Mouse (Mus musculus) kidney, embryonic 14.5 days (tissue): ENCODE data around the gene Fbxw10. TPM values are rescaled to one million over a fixed set of nuclear protein-coding genes. Genes with fewer than 3 reads are reported as not detected.

Source experiments
- ATAC-seq: fragments of 200-750 bp; cut with Nextera tagmentation; 2 replicates; pipeline ENCODE4 v1.8.0; 2017; ENCODE audit warnings: moderate number of reproducible peaks, mild to moderate bottlenecking, moderate TSS enrichment, moderate library complexity; ENCODE audit not compliant: low FRiP score, low TSS enrichment
- H3K27ac ChIP-seq: fragments of 300-500 bp; sonication (generic); 2 replicates; pipeline ENCODE4 v1.5.1; 2014; ENCODE audit warnings: low read depth, mild to moderate bottlenecking, low read length, moderate library complexity, mixed read lengths
- H3K27me3 ChIP-seq: fragments of 300-500 bp; sonication (generic); 2 replicates; pipeline ENCODE4 v1.6.1; 2014; ENCODE audit warnings: mild to moderate bottlenecking, low read length; ENCODE audit not compliant: control insufficient read depth, insufficient read depth
- H3K36me3 ChIP-seq: fragments of 300-500 bp; sonication (generic); 2 replicates; pipeline ENCODE4 v1.6.1; 2014; ENCODE audit warnings: low read length, mixed read lengths; ENCODE audit not compliant: control insufficient read depth, insufficient read depth
- H3K4me1 ChIP-seq: fragments of 300-500 bp; sonication (generic); 2 replicates; pipeline ENCODE4 v1.6.1; 2014; ENCODE audit warnings: low read length, mixed read lengths; ENCODE audit not compliant: control insufficient read depth, insufficient read depth
- H3K4me2 ChIP-seq: fragments of 300-500 bp; sonication (generic); replicated peaks from 2 replicates; pipeline ENCODE4 v1.6.1; 2014; ENCODE audit warnings: low read depth, mild to moderate bottlenecking, low read length
- H3K4me3 ChIP-seq: fragments of 300-500 bp; sonication (generic); 2 replicates; pipeline ENCODE4 v1.5.1; 2014; ENCODE audit warnings: mild to moderate bottlenecking, low read length
- H3K9ac ChIP-seq: fragments of 300-500 bp; sonication (generic); 2 replicates; pipeline ENCODE4 v1.6.1; 2014; ENCODE audit warnings: low read depth, mild to moderate bottlenecking, low read length, moderate library complexity
- H3K9me3 ChIP-seq: fragments of 300-500 bp; sonication (generic); 2 replicates; pipeline ENCODE4 v1.6.1; 2016; ENCODE audit warnings: low read length; ENCODE audit not compliant: control insufficient read depth
- WGBS: fragments of 180-500 bp; shearing (Covaris S2); extraction: QIAGEN DNeasy Blood & Tissue Kit; methylation state at CpG from one replicate; pipeline ENCODE4 v1.1.7; 2014; 5-methylcytosine and 5-hydroxymethylcytosine counted together
- polyA plus RNA-seq: library from polyadenylated mRNA; unstranded; fragments of >200 nt; fragmentation: Nextera tagmentation; extraction: Ambion mirVana; gene quantifications from 2 replicates; pipeline ENCODE4 v1.2.1, GENCODE M21; 2014

Gene Fbxw10
- polyA plus RNA-seq, 1 experiment from 2014 or later: 0.73 TPM

DNA sequence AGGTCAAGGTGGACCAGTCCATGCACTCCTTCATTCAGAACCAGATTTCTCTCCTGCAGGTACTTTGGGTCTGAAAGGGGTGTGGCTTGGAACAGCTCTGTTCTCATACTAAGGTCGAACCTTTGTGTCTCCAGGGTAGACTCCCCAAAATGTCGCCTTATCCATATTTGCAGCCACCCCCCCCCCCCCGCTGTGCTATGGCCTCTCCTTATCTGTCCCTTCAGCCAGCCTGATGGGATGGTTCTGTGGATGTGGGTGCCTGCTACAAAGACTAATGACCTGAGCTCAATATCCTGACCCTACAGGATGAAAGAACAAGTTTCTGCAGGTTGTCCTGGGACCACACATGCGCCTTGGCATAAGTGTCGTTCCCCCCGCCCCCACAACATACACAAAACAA, 6.5 kb downstream of the Fbxw10 start:
- ATAC-seq: no peak
- no peaks in the 10 kb centered on the region for H3K9me3 ChIP-seq
- H3K4me3 ChIP-seq: no peak overlapping the region
- WGBS: 85% methylated on average over 6 of the region's 6 CpGs
- H3K27ac ChIP-seq: no peak overlapping the region
- no peak overlapping the region for H3K9ac ChIP-seq
- H3K4me2 ChIP-seq: no peak overlapping the region
- no peaks in the 10 kb centered on the region for H3K4me1 ChIP-seq
- H3K36me3 ChIP-seq: no peaks in the 10 kb centered on the region
- H3K27me3 ChIP-seq: no peaks in the 10 kb centered on the region

GRCm38 (mm10) chr11:62865562-62865961, 18.7 kb downstream of the Fbxw10 start:
- Histone ChIP-seq H3K27ac (no peak overlapping the region), H3K4me1 (no peaks in the 10 kb centered on the region), H3K27me3 (no peaks in the 10 kb centered on the region), H3K9ac (no peak overlapping the region), H3K36me3 (no peaks in the 10 kb centered on the region), H3K4me2 (no peak overlapping the region), H3K9me3 (no peaks in the 10 kb centered on the region), H3K4me3 (no peak overlapping the region)
- WGBS: 71% methylated on average over 4 of the region's 4 CpGs
- ATAC-seq: no peak

DNA sequence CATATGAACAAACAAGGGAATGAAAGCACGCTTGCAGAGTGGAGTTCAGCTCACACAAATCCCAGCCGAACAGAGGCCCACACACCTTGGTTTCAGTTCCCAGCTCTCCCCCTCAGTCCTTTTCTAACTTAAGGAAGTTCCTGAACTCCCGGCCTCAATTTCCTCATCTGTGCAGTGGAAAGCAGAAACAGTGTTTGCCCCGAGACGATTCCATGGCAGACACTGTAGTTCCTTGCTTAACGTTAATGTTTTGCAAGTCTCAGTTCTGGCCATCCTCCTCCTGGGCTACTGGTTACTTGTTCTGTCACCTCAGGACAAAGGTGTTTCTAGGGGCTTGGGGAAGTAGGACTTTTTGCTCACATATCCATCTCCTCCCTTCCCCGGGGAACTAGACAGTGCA, 19.8 kb downstream of the Fbxw10 start:
- Histone ChIP-seq H3K4me3 (no peak overlapping the region), H3K9me3 (no peaks in the 10 kb centered on the region), H3K36me3 (no peaks in the 10 kb centered on the region), H3K27me3 (no peaks in the 10 kb centered on the region), H3K9ac (no peak overlapping the region), H3K4me1 (no peaks in the 10 kb centered on the region), H3K4me2 (no peak overlapping the region), H3K27ac (no peak overlapping the region)
- ATAC-seq: no peak
- WGBS: 86% methylated on average over 7 of the region's 7 CpGs

GRCm38 (mm10) chr11:62869201-62869600, 22.3 kb downstream of the Fbxw10 start:
- H3K9me3 ChIP-seq: no peaks in the 10 kb centered on the region
- no peak overlapping the region for H3K4me2 ChIP-seq
- no peaks in the 10 kb centered on the region for H3K27me3 ChIP-seq
- H3K9ac ChIP-seq: no peak overlapping the region
- H3K4me3 ChIP-seq: no peak overlapping the region
- WGBS: 78% methylated on average over 5 of the region's 5 CpGs
- no peak for ATAC-seq
- H3K4me1 ChIP-seq: no peaks in the 10 kb centered on the region
- no peak overlapping the region for H3K27ac ChIP-seq
- no peaks in the 10 kb centered on the region for H3K36me3 ChIP-seq

DNA sequence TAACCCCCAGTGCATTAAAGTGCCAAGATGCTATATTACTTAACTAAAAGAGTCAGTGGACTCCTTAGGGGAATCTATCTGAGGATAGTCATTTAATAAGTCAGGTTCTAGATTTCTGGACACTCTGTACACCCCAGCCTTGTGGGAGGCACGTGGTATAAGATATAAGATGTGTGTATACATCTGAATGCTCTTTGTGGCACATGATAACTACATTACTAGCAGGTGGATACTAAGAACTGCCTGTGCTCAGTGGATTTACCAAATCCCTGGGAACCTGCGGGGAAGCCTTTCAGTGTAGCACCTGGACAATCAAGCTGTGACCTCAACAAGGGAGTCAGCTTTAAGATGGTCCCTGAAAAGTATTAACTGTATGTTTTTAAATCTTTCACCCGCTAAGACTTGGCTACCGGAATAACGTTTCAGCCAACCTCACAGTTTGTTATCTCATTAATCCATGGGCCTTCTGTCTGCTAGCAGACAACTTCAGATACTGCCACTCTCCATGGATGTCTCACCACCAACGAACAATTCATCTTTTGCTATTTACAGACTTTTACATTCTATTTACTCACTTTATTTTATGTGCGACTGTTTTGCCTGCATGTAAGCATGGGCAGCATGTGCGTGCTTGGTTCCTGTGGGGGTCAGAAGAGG, 23.0 kb downstream of the Fbxw10 start:
- H3K9ac ChIP-seq: no peak overlapping the region
- ATAC-seq: no peak
- H3K27ac ChIP-seq: no peak overlapping the region
- H3K4me3 ChIP-seq: no peak overlapping the region
- no peaks in the 10 kb centered on the region for H3K36me3 ChIP-seq
- no peaks in the 10 kb centered on the region for H3K4me1 ChIP-seq
- no peaks in the 10 kb centered on the region for H3K9me3 ChIP-seq
- 86% methylated on average over 8 of the region's 8 CpGs for WGBS
- no peaks in the 10 kb centered on the region for H3K27me3 ChIP-seq
- no peak overlapping the region for H3K4me2 ChIP-seq

DNA sequence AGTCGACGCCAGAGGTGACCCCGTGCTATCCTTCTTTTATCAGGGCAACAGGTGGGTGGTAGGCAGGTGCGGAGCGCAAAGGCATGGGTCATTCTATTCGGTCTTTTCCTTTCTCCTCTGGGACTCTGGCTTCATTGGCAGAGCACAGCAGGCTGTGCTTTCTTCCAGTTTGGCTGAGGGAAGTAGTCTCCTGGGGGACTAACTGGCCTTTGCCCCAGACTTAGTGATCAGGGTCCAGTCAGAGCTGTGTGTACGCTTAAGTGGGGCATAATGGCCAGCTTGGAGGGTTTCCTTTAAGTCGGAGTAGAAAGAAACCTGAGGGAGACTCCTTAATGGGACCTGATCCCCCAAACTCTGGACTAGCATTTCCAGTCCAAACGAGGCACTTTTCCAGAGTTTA, 26.6 kb downstream of the Fbxw10 start:
- no peak overlapping the region for H3K27ac ChIP-seq
- H3K4me3 ChIP-seq: no peak overlapping the region
- H3K4me2 ChIP-seq: no peak overlapping the region
- no peaks in the 10 kb centered on the region for H3K9me3 ChIP-seq
- no peaks in the 10 kb centered on the region for H3K27me3 ChIP-seq
- no peaks in the 10 kb centered on the region for H3K36me3 ChIP-seq
- 0 out of 2 replicates have a peak, but pooled peaks cover 3% of the 10 kb centered on the region for H3K4me1 ChIP-seq
- no peak for ATAC-seq
- H3K9ac ChIP-seq: no peak overlapping the region
- WGBS: 76% methylated on average over 9 of the region's 9 CpGs

- Histone ChIP-seq H3K9ac (no peak overlapping the region), H3K27ac (no peak overlapping the region), H3K36me3 (no peaks in the 10 kb centered on the region), H3K4me1 (0 out of 2 replicates have a peak, but pooled peaks cover 3% of the 10 kb centered on the region), H3K9me3 (no peaks in the 10 kb centered on the region), H3K4me2 (no peak overlapping the region), H3K27me3 (no peaks in the 10 kb centered on the region), H3K4me3 (no peak overlapping the region)
- ATAC-seq: no peak
- 84% methylated on average over 1 of the region's 1 CpGs for WGBS
These were observed 28.8 kb downstream of the Fbxw10 start for GRCm38 (mm10) chr11:62875696-62876095.

- H3K27me3 ChIP-seq: no peaks in the 10 kb centered on the region
- no peak overlapping the region for H3K27ac ChIP-seq
- 83% methylated on average over 4 of the region's 4 CpGs for WGBS
- H3K4me2 ChIP-seq: no peak overlapping the region
- H3K4me1 ChIP-seq: 0 out of 2 replicates have a peak, but pooled peaks cover 3% of the 10 kb centered on the region
- no peaks in the 10 kb centered on the region for H3K36me3 ChIP-seq
- H3K9ac ChIP-seq: no peak overlapping the region
- no peak for ATAC-seq
- H3K4me3 ChIP-seq: no peak overlapping the region
- no peaks in the 10 kb centered on the region for H3K9me3 ChIP-seq
These were observed 29.6 kb downstream of the Fbxw10 start for GRCm38 (mm10) chr11:62876445-62876844.

DNA sequence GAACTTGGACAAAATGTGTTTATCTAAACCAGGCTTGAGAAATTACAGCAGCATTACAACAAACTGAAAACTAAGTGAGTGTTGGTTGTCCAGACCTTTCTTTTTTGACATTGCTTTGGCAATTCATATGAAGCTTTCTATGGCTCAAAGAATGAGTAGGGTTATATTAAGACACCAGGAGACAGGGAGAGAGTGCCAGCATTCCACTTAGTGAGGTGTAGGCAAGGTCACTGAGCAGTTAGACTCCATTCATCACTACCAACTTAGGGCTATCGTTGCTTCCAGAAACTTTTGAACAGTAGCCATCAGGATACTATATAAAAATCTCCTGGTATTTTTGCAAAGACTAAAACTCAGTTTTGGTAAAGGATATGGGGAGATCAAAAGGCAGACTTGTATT, 30.5 kb downstream of the Fbxw10 start:
- Histone ChIP-seq H3K27ac (no peak overlapping the region), H3K36me3 (no peaks in the 10 kb centered on the region; the same call in 1 of the 2 replicates), H3K9ac (no peak overlapping the region), H3K27me3 (no peaks in the 10 kb centered on the region), H3K4me3 (no peak overlapping the region), H3K4me1 (0 out of 2 replicates have a peak, but pooled peaks cover 3% of the 10 kb centered on the region), H3K4me2 (no peak overlapping the region), H3K9me3 (no peaks in the 10 kb centered on the region)
- ATAC-seq: no peak
- 88% methylated on average over 1 of the region's 1 CpGs for WGBS
